Mouse (Mus musculus) bone marrow macrophage, adult 2 months (primary cell): ENCODE measurements around the gene 4933428G20Rik. TPM values are rescaled to one million over a fixed set of nuclear protein-coding genes. Genes with fewer than 3 reads are reported as not detected.

Experiments used
- H3K27ac ChIP-seq: 2 replicates; pipeline ENCODE4 v1.5.1; 2012; ENCODE audit warnings: low read depth, low read length; ENCODE audit not compliant: insufficient read depth
- H3K4me1 ChIP-seq: 2 replicates; pipeline ENCODE4 v1.6.1; 2012; ENCODE audit warnings: low read length; ENCODE audit not compliant: control insufficient read depth, insufficient read depth
- H3K4me3 ChIP-seq: 2 replicates; pipeline ENCODE4 v1.5.1; 2012; ENCODE audit warnings: mild to moderate bottlenecking, low read length, moderate library complexity; ENCODE audit not compliant: insufficient read depth
- CTCF ChIP-seq: IDR thresholded peaks from 2 replicates; pipeline ENCODE4 v1.5.1; 2012; ENCODE audit warnings: low read depth, mild to moderate bottlenecking, low read length, moderate library complexity
- POLR2A ChIP-seq: IDR thresholded peaks from 2 replicates; pipeline ENCODE4 v1.6.1; 2012; ENCODE audit warnings: mild to moderate bottlenecking, low read depth, low read length, borderline replicate concordance
- polyA plus RNA-seq: library from polyadenylated mRNA; stranded (reverse); fragments of >200 nt; gene quantifications from 2 replicates; pipeline ENCODE4 v1.2.4, GENCODE M21; 2012; ENCODE audit not compliant: missing spikeins, insufficient read depth, insufficient read length

Gene 4933428G20Rik
- polyA plus RNA-seq, 1 experiment: not detected

GRCm38 (mm10) chr11:97445999-97446511 lies 54.1 kb downstream of the 4933428G20Rik start:
- peaks cover 18% of the 10 kb centered on the region for H3K4me1 ChIP-seq

GRCm38 (mm10) chr11:97445596-97445995 lies 54.5 kb downstream of the 4933428G20Rik start:
- no peak overlapping the region for H3K4me3 ChIP-seq
- H3K4me1 ChIP-seq: peaks cover 23% of the 10 kb centered on the region
- H3K27ac ChIP-seq: no peak overlapping the region
- TF ChIP-seq CTCF: no peak
- TF ChIP-seq POLR2A: no peak

More at GRCm38 (mm10) chr11:97445999-97446511, 54.1 kb downstream of the 4933428G20Rik start:
- no peak overlapping the region for H3K4me3 ChIP-seq
- TF ChIP-seq CTCF (no peak), POLR2A (no peak)
- no peak overlapping the region for H3K27ac ChIP-seq

- no peak overlapping the region for H3K4me3 ChIP-seq
- H3K27ac ChIP-seq: no peak overlapping the region
- TF ChIP-seq POLR2A: no peak
- TF ChIP-seq CTCF: no peak
- H3K4me1 ChIP-seq: peaks cover 10% of the 10 kb centered on the region
These were observed 57.1 kb downstream of the 4933428G20Rik start for GRCm38 (mm10) chr11:97442891-97443675.

GRCm38 (mm10) chr11:97441658-97442125 lies 58.4 kb downstream of the 4933428G20Rik start:
- no peak overlapping the region for H3K4me3 ChIP-seq
- peaks cover 23% of the 10 kb centered on the region for H3K4me1 ChIP-seq
- H3K27ac ChIP-seq: no peak overlapping the region
- no peak for TF ChIP-seq CTCF
- TF ChIP-seq POLR2A: no peak

- H3K27ac ChIP-seq: no peak overlapping the region
- H3K4me1 ChIP-seq: peaks cover 28% of the 10 kb centered on the region
- no peak overlapping the region; the same call in 1 of the 2 replicates for H3K4me3 ChIP-seq
- TF ChIP-seq CTCF (no peak), POLR2A (no peak)
These were observed 59.0 kb downstream of the 4933428G20Rik start for GRCm38 (mm10) chr11:97441036-97441657.

Other genes with a start within 250 kb of the 4933428G20Rik start
- 102 and 112 TPM in 2 replicates for gene Npepps, start 219.7 kb downstream of the 4933428G20Rik start, polyA plus RNA-seq
- gene Mrpl45, start 184.6 kb downstream of the 4933428G20Rik start, polyA plus RNA-seq: 33.0 and 37.6 TPM in 2 replicates
- gene Gpr179, start 148.3 kb downstream of the 4933428G20Rik start, polyA plus RNA-seq: 0.12 TPM in 1 of 2 replicates, not detected in the other
- 9.2 and 10.3 TPM in 2 replicates for gene Socs7, start 137.8 kb downstream of the 4933428G20Rik start, polyA plus RNA-seq
- 7.5 and 9.2 TPM in 2 replicates for gene Arhgap23, start 84.8 kb downstream of the 4933428G20Rik start, polyA plus RNA-seq
- not detected in 2 replicates for gene Srcin1, start 75.8 kb upstream of the 4933428G20Rik start, polyA plus RNA-seq
- gene Epop, start 129.4 kb upstream of the 4933428G20Rik start, polyA plus RNA-seq: 2.5 and 3.0 TPM in 2 replicates
- 40.4 and 48.7 TPM in 2 replicates for gene Mllt6, start 163.1 kb upstream of the 4933428G20Rik start, polyA plus RNA-seq
- gene Cisd3, start 185.5 kb upstream of the 4933428G20Rik start, polyA plus RNA-seq: 45.2 and 50.2 TPM in 2 replicates
- 12.3 and 13.6 TPM in 2 replicates for gene Pcgf2, start 200.2 kb upstream of the 4933428G20Rik start, polyA plus RNA-seq
- 125 and 142 TPM in 2 replicates for gene Psmb3, start 203.1 kb upstream of the 4933428G20Rik start, polyA plus RNA-seq
- gene Pip4k2b, start 244.4 kb upstream of the 4933428G20Rik start, polyA plus RNA-seq: 25.3 and 26.0 TPM in 2 replicates